Mouse (Mus musculus) granulocyte monocyte progenitor cell, adult 5-6 weeks (primary cell): ENCODE measurements around the gene Gm21671. TPM values are rescaled to one million over a fixed set of nuclear protein-coding genes. Genes with fewer than 3 reads are reported as not detected.
"Not testable (repeated sequence)": the region's sequence is repeated elsewhere in the genome, so short reads cannot be mapped to it uniquely, and the experiment has no call there.

ENCODE experiments used
- ATAC-seq: replicated peaks from 2 replicates; pipeline ENCODE4 v1.8.0; 2016; ENCODE audit warnings: mild to moderate bottlenecking, moderate TSS enrichment, inconsistent platforms; ENCODE audit not compliant: poor library complexity, severe bottlenecking
- total RNA-seq, 2 experiments: library from RNA; stranded (forward) in 1 of 2; stranded (reverse) in 1 of 2; fragments of 200-712, 200-1000 nt in 1 of 2; fragments of >200 nt in 1 of 2; fragmentation: Nextera tagmentation in 1 of 2; gene quantifications; 2 replicates each; pipeline ENCODE4 v1.2.3; 2014 to 2017

Gene Gm21671
- total RNA-seq (2014; fragmentation: Nextera tagmentation): not detected in 2 replicates
- not detected in 2 replicates for total RNA-seq (2017)

GRCm38 (mm10) chr5:25954317-25954716 lies at the start of gene Gm21671:
TSS of gene Gm21671 (minus strand) at chr5:25954417.
- ATAC-seq: not testable (repeated sequence)

GRCm38 (mm10) chr5:25988550-25988949 lies 34.3 kb upstream of the Gm21671 start, which contains the start of gene Gm21698:
TSS of gene Gm21698 (minus strand) at chr5:25988650.
- ATAC-seq: not testable (repeated sequence)

- not testable (repeated sequence) for ATAC-seq
Observed at GRCm38 (mm10) chr5:25972563-25972962, 18.3 kb upstream of the Gm21671 start, which contains the start of gene Gm21680. TSS of gene Gm21680 (minus strand) at chr5:25972663.

GRCm38 (mm10) chr5:25957050-25957449 lies 2.8 kb upstream of the Gm21671 start:
- not testable (repeated sequence) for ATAC-seq

GRCm38 (mm10) chr5:25956611-25957010 lies 2.4 kb upstream of the Gm21671 start:
- peak; percentile 25; the same call in 1 of the 2 replicates for ATAC-seq

- ATAC-seq: not testable (repeated sequence)
Observed at GRCm38 (mm10) chr5:25945391-25945790, 8.8 kb downstream of the Gm21671 start.

GRCm38 (mm10) chr5:25942281-25942680 lies 11.9 kb downstream of the Gm21671 start, which contains the start of gene Gm21663:
TSS of gene Gm21663 (minus strand) at chr5:25942381.
- not testable (repeated sequence) for ATAC-seq

Other genes with a start within 250 kb of the Gm21671 start
- 15.2 and 21.9 TPM in 2 replicates for gene Xrcc2, start 248.6 kb downstream of the Gm21671 start, total RNA-seq (2014; fragmentation: Nextera tagmentation)
- gene Xrcc2, start 248.6 kb downstream of the Gm21671 start, total RNA-seq (2017): 12.7 and 14.9 TPM in 2 replicates
- 1.1 TPM in 1 of 2 replicates, not detected in the other for gene Actr3b, start 194.4 kb downstream of the Gm21671 start, total RNA-seq (2014; fragmentation: Nextera tagmentation)
- gene Actr3b, start 194.4 kb downstream of the Gm21671 start, total RNA-seq (2017): 0.43 TPM in 1 of 2 replicates, not detected in the other
- not detected in 2 replicates for gene Gm21663, start 12.0 kb downstream of the Gm21671 start, total RNA-seq (2014; fragmentation: Nextera tagmentation)
- gene Gm21663, start 12.0 kb downstream of the Gm21671 start, total RNA-seq (2017): not detected in 2 replicates
- gene Gm21680, start 18.2 kb upstream of the Gm21671 start, total RNA-seq (2014; fragmentation: Nextera tagmentation): not detected in 2 replicates
- not detected in 2 replicates for gene Gm21680, start 18.2 kb upstream of the Gm21671 start, total RNA-seq (2017)
- not detected in 2 replicates for gene Gm21698, start 34.2 kb upstream of the Gm21671 start, total RNA-seq (2014; fragmentation: Nextera tagmentation)
- not detected in 2 replicates for gene Gm21698, start 34.2 kb upstream of the Gm21671 start, total RNA-seq (2017)
- gene Gm1979, start 50.4 kb upstream of the Gm21671 start, total RNA-seq (2014; fragmentation: Nextera tagmentation): not detected in 2 replicates
- gene Gm1979, start 50.4 kb upstream of the Gm21671 start, total RNA-seq (2017): not detected in 2 replicates
- not detected in 2 replicates for gene Gm5862, start 68.5 kb upstream of the Gm21671 start, total RNA-seq (2014; fragmentation: Nextera tagmentation)
- gene Gm5862, start 68.5 kb upstream of the Gm21671 start, total RNA-seq (2017): not detected in 2 replicates
- gene Speer4a, start 85.1 kb upstream of the Gm21671 start, total RNA-seq (2014; fragmentation: Nextera tagmentation): not detected in 2 replicates
- gene Speer4a, start 85.1 kb upstream of the Gm21671 start, total RNA-seq (2017): not detected in 2 replicates
- gene Gm7347, start 104.2 kb upstream of the Gm21671 start, total RNA-seq (2014; fragmentation: Nextera tagmentation): not detected in 2 replicates
- not detected in 2 replicates for gene Gm7347, start 104.2 kb upstream of the Gm21671 start, total RNA-seq (2017)
- not detected in 2 replicates for gene Gm10471, start 134.9 kb upstream of the Gm21671 start, total RNA-seq (2014; fragmentation: Nextera tagmentation)
- gene Gm10471, start 134.9 kb upstream of the Gm21671 start, total RNA-seq (2017): not detected in 2 replicates
- not detected in 2 replicates for gene 5031410I06Rik, start 150.9 kb upstream of the Gm21671 start, total RNA-seq (2014; fragmentation: Nextera tagmentation)
- gene 5031410I06Rik, start 150.9 kb upstream of the Gm21671 start, total RNA-seq (2017): not detected in 2 replicates
- not detected in 2 replicates for gene Gm10220, start 167.0 kb upstream of the Gm21671 start, total RNA-seq (2014; fragmentation: Nextera tagmentation)
- gene Gm10220, start 167.0 kb upstream of the Gm21671 start, total RNA-seq (2017): not detected in 2 replicates